ENCODE assay signal across 32 mouse cellular contexts in the genomic region with DNA sequence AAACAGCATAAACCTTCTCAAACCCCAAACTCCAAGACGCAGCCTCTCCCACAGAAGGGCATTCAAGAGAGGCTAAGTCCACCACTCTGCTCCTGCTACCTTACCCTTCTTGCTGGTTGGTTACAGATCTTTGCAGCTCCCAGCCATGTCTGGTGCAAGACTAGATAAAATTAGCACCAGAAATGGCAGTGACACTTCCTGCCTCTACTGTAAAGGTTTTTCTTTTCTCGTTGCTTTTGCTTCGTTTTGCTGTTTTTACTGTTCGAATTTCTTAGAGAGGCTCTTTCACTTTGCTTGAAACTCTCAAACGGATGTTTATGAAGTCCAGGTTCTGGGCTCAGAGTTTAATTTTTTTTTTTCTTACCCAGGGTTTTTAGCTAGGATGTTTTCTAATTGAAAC. TPM values are rescaled to one million over a fixed set of nuclear protein-coding genes. Genes with fewer than 3 reads are reported as not detected.
DNase-seq lines count a peak whose midpoint lies in the region; ATAC-seq and TF ChIP-seq lines count a peak whose summit lies in the region.
"Had no signal": no experiment of that assay in that cellular context is flagged by ENCODE, and none has a peak within 500 bp of the region (broad histone marks: within the 10 kb centered on the region; RNA-seq: fewer than 3 reads in every experiment).

No protein-coding gene starts in this region.

- H3K36me3 ChIP-seq in thymus, adult 2 months (ENCODE audit: control insufficient read depth, insufficient read depth, low read length), result no peaks in the 10 kb centered on the region
- H3K36me3 ChIP-seq: embryonic facial prominence, embryonic 10.5 days; embryonic facial prominence, embryonic 13.5 days; forebrain, embryonic 12.5 days; heart, embryonic 12.5 days; heart, embryonic 15.5 days; hindbrain, embryonic 10.5 days; hindbrain, embryonic 13.5 days had no signal

- no peak overlapping the region for H3K4me3 ChIP-seq in thymus, adult 2 months (ENCODE audit: control insufficient read depth, insufficient read depth, low read length)
- H3K4me3 ChIP-seq: embryonic facial prominence, embryonic 10.5 days; embryonic facial prominence, embryonic 13.5 days; erythroblast, embryonic 14.5 days; forebrain, embryonic 12.5 days; gastrocnemius, adult 2 months; heart, embryonic 12.5 days; heart, embryonic 15.5 days; hindbrain, embryonic 10.5 days; hindbrain, embryonic 13.5 days had no signal

- TF ChIP-seq CTCF in thymus, adult 2 months (IDR thresholded peaks at IDR 0.05; ENCODE audit: borderline replicate concordance, control insufficient read depth, extremely low read depth, insufficient read depth, low read length, poor library complexity), result no peak

- H3K4me1 ChIP-seq in thymus, adult 2 months (replicated peaks; ENCODE audit: control insufficient read depth, insufficient read depth, low read length), result peaks cover 14% of the 10 kb centered on the region
- H3K4me1 ChIP-seq: embryonic facial prominence, embryonic 13.5 days; hindbrain, embryonic 13.5 days had no signal

- H3K27me3 ChIP-seq in thymus, adult 2 months (ENCODE audit: control insufficient read depth, insufficient read depth, low read length), result no peaks in the 10 kb centered on the region
- H3K27me3 ChIP-seq: embryonic facial prominence, embryonic 13.5 days; forebrain, embryonic 12.5 days; heart, embryonic 12.5 days; heart, embryonic 15.5 days; hindbrain, embryonic 13.5 days had no signal

- TF ChIP-seq POLR2A in thymus, adult 2 months (IDR thresholded peaks at IDR 0.05; ENCODE audit: control insufficient read depth, extremely low read depth, insufficient read depth, low read length, poor library complexity), result no peak

- DNase-seq in thymus, adult 2 months, result no peak
- DNase-seq in thymus, postnatal 4 days, result no peak
- peak; percentile 48 for DNase-seq in CD4-positive helper T cell, adult 2 months (ENCODE audit: low read depth, low spot score)
- DNase-seq in gastrocnemius, adult 8-10 months (ENCODE audit: low spot score in 2 of 2), result no peak
- DNase-seq in kidney, postnatal 14 days, result no peak
- no peak for DNase-seq in layer of hippocampus, adult 9-10 months (ENCODE audit: low spot score)
- DNase-seq: adrenal gland, adult 8-10 months; adrenal gland, postnatal 25 days; B cell, adult 2 months; cerebellum, adult 11-12 months; cerebellum, adult 8-10 months; cerebellum, postnatal 10 days; cerebellum, postnatal 36 days; embryo, embryonic 11 days; forebrain, postnatal 0 days; gastrocnemius, adult 2 months; gastrocnemius, postnatal 25 days; heart, adult 18-20 months; heart, postnatal 10 days; heart, postnatal 36 days had no signal

- 21% methylated on average over 5 of the region's 5 CpGs for WGBS in thymus, adult 2 months

- peak; percentile 72 for ATAC-seq in CD4-positive, CD25-positive, alpha-beta regulatory T cell, adult 4 months
- peak; percentile 80 for ATAC-seq in inflammation-experienced regulatory T-cells, adult 6 months
- ATAC-seq: forebrain, postnatal 0 days; hindbrain, embryonic 16.5 days had no signal

- H3K27ac ChIP-seq in thymus, adult 2 months (ENCODE audit: control insufficient read depth, insufficient read depth, low read length), result peak overlapping the region; percentile 61
- H3K27ac ChIP-seq: embryonic facial prominence, embryonic 10.5 days; embryonic facial prominence, embryonic 13.5 days; forebrain, embryonic 12.5 days; gastrocnemius, adult 2 months; heart, embryonic 15.5 days; hindbrain, embryonic 10.5 days; hindbrain, embryonic 13.5 days had no signal

RNA-seq across cellular contexts. Expression of a gene that starts 8.3 kb away (rescaled TPM):
- 1.4 and 1.6 TPM in 2 replicates for polyA plus RNA-seq in thymus, adult 2 months (2012; rRNA removed)
- polyA plus RNA-seq in CD4-positive, CD25-positive, alpha-beta regulatory T cell, adult 4 months (2017; shearing (Covaris generic)), result 10 to 100 TPM; 19.4 to 43.3 TPM
- polyA plus RNA-seq in inflammation-experienced regulatory T-cells, adult 6 months (2017; shearing (Covaris generic)), result 10 to 100 TPM; 10.9 to 26.5 (median 26.5) TPM
- under 1 TPM in 1 of 4 experiments, not detected in 3; 0.24 TPM for total RNA-seq in gastrocnemius, adult 8-10 months (2022)
- total RNA-seq: MEL had no signal
- polyA plus RNA-seq: embryonic facial prominence, embryonic 10.5 days; erythroblast, embryonic 14.5 days; hindbrain, embryonic 10.5 days; hindbrain, embryonic 13.5 days had no signal

RNA-seq across cellular contexts. Expression of a gene that starts 51.6 kb away (rescaled TPM):
- polyA plus RNA-seq in thymus, adult 2 months (2012; rRNA removed), result 9.4 and 13.1 TPM in 2 replicates
- polyA plus RNA-seq in CD4-positive, CD25-positive, alpha-beta regulatory T cell, adult 4 months (2017; shearing (Covaris generic)), result 10 to 100 TPM; 12.8 to 19.0 TPM
- polyA plus RNA-seq in inflammation-experienced regulatory T-cells, adult 6 months (2017; shearing (Covaris generic)), result 10 to 100 TPM; 12.2 to 18.2 (median 14.0) TPM
- total RNA-seq in gastrocnemius, adult 8-10 months (2022), result 1 to 10 TPM; 2.9 to 4.4 (median 3.3) TPM
